Mouse (Mus musculus) spleen, adult 12 weeks (tissue): Measurements from ENCODE around the gene Atp7b.

Experiments used
- DNase-seq: peaks from one replicate; pipeline ENCODE4 v3.0.0; 2022; ENCODE audit warnings: low spot score

Atp7b gene

DNA sequence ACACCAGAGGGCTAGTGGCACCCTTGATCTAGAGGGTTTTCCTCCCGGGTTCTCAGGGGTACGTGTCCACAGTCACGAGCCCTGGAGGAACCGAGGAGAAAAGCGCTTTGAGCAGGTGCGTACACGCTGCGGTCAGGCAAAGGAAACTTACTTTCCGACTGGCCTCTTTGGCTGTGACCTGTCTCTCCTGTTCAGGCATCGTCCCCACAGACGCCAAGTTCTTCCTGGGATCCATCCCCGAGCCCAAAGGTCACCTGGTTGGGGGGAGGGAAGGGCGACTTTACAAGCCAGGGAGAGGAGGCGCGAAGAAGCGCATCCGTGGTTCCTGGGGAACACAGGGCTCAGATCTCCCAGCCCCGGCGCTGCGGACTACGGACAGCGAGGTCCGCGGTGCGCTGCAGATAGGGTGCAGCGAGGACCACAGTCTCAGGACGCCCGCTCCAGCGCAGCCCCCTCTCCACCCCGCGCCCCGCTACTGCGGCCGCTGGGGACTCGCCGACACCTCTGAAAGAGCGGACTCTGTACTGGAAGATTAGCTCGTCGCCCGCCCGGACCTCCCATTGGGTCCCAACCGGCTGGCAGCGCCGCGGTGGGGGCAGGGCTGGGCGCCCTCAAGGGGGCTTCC lies at the start of gene Atp7b:
Atp7b (minus strand) TSS at position 485 of the 625 bp plus-strand sequence.
- peak; percentile 56 for DNase-seq

- no peak for DNase-seq
Measured at GRCm38 (mm10) chr8:22107020-22107419, 46.9 kb upstream of the Atp7b start.

GRCm38 (mm10) chr8:22091568-22091967 lies 31.5 kb upstream of the Atp7b start:
- no peak for DNase-seq

DNA sequence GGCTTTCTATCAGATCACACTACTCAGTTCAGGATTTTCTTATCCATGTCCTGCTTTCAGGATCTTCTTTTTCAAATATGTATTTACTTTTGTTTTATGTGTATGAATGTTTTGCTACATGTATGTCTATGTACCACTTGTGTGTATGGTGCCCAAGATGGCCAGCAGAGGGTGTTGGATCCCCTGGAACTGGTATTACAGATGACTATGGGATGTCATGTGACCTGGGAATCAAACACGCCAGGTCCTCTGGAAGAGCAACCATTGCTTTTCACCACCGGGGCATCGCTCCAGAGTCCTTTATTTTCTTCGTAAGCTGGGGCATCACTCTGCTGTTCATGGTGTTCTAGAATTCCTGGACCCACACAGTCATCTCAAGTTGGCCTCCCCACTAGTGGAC lies 29.1 kb upstream of the Atp7b start:
- no peak for DNase-seq

DNA sequence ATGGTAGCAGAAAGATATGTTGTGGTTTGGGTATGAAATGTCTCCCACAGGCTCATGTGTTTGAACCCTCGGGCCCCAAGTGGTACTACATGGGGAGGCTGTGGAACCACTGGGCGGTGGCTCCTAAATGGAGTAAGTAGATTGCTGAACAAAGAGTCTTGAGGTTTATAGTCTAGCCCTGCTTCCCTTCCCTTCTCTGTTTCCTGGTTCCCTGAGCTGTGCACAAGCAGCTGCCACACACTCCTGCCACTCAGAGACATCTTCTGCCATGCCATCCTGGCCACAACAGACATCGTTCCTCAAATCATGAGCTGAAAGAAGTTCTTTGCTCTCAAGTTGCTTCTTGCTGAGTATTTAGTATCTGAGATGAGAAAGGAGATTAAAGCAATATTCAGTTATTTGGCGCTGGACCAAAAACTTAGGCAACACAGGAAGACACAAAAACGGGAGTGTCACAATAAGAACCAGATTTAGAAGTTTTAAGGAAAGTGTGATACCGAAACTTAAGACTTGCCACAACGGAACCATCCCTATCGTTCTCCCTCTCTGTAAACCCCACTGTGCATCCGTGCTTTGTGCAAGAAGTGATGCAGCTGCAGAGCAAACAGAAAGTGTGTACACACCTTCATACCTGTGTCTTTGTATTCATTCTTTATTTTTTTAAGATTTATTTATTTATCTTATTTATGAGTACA lies 19.4 kb upstream of the Atp7b start:
- DNase-seq, result no peak

- no peak for DNase-seq
Measured at GRCm38 (mm10) chr8:22061126-22061525, 1.0 kb upstream of the Atp7b start.

DNA sequence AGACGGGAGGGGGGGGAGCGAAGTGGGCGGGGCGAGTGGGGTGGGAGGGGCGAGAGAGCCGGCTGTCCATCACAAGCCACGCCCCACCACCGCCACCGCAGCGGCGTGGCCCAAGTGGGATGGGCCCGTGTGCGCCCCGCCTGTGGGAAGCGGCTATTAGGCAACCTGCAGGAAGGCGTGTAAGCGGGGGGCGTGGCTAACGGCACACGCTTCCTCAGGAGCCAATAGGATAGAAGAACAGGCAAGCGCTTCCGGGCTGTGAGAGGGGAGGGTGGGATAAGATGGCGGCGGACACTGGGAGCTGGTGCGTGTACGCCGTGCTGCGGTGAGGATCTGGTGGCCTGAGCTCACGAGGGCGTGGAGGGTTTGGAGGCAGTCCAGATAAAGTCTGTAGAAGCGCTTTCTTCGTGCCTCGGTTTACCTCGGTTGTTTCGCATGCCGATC lies 363 bp upstream of the Atp7b start, which contains the start of gene Alg11:
Alg11 (plus strand) TSS at position 276 of the 444 bp plus-strand sequence.
- DNase-seq, result peak; percentile 93

DNA sequence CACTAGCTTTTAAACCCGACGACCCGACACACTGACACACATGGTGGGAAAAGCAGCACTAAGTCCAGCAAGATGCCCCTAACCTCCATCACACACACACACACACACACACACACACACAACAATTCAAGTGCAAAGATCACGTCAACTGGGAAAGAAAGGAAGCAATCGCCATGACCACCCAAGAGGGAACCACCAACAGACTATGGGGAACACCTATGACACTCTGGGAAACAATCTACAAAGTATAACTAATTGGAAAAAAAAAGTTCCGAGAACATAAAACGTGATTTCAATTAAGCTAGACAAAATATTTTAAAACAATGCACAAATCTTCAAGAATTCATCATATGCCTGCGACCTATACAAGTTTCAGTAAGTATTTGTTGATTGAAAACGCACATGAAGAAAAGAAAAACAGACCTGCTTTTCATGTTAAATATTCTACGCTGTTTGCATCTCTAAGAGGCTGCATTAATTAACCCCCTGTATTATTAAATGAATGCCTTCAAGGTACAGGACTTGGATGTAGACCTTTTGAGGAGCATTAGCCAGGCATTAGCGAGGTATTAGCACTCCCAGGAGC lies 859 bp downstream of the Atp7b start:
- no peak for DNase-seq

- DNase-seq, result no peak
Measured at GRCm38 (mm10) chr8:22058368-22058767, 1.7 kb downstream of the Atp7b start.

- no peak for DNase-seq
Measured at GRCm38 (mm10) chr8:22056850-22057249, 3.3 kb downstream of the Atp7b start.

DNA sequence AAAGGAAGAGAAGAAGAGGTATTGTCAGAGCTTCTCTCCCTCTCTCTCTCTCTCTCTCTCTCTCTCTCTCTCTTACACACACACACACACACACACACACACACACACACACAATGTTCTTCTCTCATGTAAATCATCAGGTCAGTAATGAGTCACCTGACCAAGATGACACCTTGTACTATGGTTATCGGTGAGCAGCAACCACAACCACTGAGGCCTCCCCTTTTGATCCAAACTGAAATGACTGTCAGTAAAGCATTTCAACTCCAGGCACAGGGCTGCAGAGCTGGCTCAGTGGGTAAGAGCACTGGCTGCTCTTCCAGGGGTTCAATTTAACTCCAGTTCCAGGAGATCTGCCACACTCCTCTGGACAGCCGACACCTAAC lies 4.6 kb downstream of the Atp7b start:
- DNase-seq, result no peak

GRCm38 (mm10) chr8:22054674-22055491 lies 5.2 kb downstream of the Atp7b start:
- peak; percentile 33 for DNase-seq

DNA sequence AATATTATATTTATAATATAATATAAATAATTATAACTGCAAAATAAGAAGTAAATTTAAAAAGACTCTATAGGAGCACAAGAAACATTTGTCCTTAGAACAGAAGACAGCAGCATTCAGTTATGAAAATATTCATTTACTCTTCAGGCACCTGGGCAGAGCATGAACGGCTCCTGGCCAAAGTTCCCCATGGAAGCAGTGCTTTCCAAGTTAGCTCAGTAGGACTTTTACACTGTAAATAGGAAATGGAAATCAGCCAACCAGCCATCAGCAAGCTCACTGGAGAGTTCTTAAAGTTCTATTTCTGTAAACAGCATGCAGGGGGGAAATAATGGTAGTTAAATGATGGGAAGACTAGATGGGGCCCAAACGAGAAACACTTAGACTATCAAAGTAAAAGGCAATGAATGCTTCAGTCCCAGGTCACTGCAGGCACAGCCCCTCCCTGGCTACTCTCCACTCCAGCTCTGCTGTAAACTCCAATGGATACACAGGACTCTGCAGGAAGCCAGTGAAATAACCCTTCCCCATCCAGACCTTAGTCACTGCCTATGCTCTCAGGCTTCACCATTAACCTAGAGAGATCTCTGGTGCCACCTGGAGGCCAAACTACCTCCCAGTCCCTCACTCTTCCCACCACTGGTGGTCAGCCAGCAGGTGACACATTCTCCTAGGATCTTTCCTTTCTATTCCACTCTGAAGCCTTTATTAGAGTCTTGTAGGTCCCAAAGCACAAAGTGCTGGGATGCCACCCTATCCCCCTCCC lies 12.2 kb downstream of the Atp7b start:
- DNase-seq, result peak; percentile 23

DNA sequence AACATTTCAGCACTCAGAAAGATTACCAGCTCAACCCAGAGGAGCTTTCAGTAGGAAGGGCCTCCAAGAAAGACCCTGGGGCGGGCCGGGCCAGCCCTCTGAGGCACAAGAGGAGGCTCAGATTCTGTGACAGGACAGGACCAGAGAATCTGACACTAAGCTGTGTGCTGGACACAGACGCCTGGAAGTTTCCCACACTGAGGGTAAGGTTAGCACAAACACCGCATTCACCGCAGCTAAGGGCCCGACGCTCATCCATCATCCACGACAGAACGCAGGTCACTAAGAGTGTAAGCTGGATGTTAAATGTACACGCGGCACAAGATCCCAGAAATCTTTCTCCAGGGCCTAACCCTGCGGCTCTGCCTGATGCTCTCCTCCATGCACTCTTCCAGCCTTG lies 16.4 kb downstream of the Atp7b start:
- DNase-seq, result no peak

DNA sequence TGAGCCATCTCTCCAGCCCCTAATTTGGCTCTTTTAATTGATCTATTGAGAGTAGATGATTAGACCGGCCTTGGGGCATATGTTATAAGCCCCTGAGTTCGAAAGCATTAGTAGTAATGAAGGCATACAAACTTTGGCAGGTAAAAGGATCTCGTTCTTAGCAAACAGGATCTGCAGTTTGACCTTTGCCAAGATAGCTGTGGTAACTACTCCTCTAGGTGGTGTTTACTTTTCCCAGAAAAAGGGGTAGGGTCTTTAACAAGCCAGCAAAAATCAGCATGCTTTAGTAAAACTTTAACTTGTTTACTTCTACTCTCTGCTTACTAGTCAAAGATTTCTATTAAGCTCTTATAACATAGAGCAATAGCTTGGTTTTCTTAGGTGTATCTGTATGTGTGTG lies 17.6 kb downstream of the Atp7b start:
- DNase-seq, result no peak

- no peak for DNase-seq
Measured at GRCm38 (mm10) chr8:22040153-22040509, 20.0 kb downstream of the Atp7b start.

- DNase-seq, result no peak
Measured at GRCm38 (mm10) chr8:22039468-22040152, 20.5 kb downstream of the Atp7b start.

- DNase-seq, result no peak
Measured at GRCm38 (mm10) chr8:22037022-22037421, 23.1 kb downstream of the Atp7b start.

DNA sequence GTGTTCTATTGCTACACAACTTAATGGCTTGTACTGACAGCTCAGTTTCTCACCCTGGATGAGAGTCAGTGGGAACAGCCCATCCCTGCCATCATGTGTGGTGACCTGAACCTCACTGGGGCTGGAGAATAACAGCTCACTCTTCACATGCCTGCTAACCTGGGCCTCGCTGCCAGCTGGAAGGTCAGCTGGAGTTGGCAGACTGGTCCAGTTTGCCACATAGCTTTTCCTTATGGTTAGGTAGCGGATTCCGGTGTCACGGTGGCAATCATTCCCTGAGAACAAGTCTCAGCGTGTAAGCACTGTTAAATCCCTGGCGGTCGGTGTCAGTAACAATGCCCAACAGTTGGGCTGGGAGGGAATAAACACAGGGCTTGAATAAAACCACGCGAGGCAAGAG lies 24.0 kb downstream of the Atp7b start:
- no peak for DNase-seq

GRCm38 (mm10) chr8:22030990-22031389 lies 29.1 kb downstream of the Atp7b start:
- DNase-seq, result no peak

DNA sequence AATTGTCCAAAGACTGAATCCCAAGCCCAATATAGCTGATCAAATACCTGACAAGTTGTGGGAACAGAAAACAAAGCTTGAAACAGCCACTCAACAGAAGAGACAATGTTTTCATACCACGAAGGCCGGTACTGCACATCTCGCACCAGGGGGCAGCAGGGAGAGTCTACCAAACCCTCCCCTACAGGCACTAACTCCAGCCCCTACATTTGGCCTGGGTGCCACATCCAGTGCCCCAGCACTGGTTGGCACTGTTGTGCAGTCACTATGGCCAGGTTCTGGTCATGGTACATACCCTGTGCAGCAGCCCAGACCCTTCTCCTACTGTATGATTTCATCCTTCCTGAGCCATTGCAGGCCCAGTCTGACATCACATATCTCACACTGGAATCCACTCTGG lies 31.1 kb downstream of the Atp7b start:
- DNase-seq, result no peak
